In genomic region chr8:123950077-123950802, GRCm38 (mm10) we compare ENCODE assay signal across 7 mouse cellular contexts. TPM values are rescaled to one million over a fixed set of nuclear protein-coding genes. Genes with fewer than 3 reads are reported as not detected.
DNase-seq lines count a peak whose midpoint lies in the region; ATAC-seq lines count a peak whose summit lies in the region.

No protein-coding gene starts in this region.

- H3K27ac ChIP-seq in forebrain, embryonic 16.5 days (ENCODE audit: low read length), result no peak overlapping the region
- no peak overlapping the region for H3K27ac ChIP-seq in hindbrain, embryonic 14.5 days

- intact Hi-C loops in left cerebral cortex, postnatal 10 days (cut with DNase I), result no loop called here

- peak; percentile 15; the same call in 1 of the 2 replicates for ATAC-seq in forebrain, embryonic 16.5 days
- ATAC-seq in hindbrain, embryonic 14.5 days (ENCODE audit: low FRiP score), result no peak; the same call in 1 of the 2 replicates
- ATAC-seq in megakaryocyte progenitor cell, adult 5-6 weeks (replicated peaks; ENCODE audit: poor library complexity), result peak; percentile 66

- H3K27me3 ChIP-seq in forebrain, embryonic 16.5 days (replicated peaks; ENCODE audit: control insufficient read depth, insufficient read depth, low read length), result no peaks in the 10 kb centered on the region
- no peaks in the 10 kb centered on the region for H3K27me3 ChIP-seq in hindbrain, embryonic 14.5 days (ENCODE audit: control insufficient read depth, insufficient read depth, low read length)

- peaks cover 15% of the 10 kb centered on the region for H3K36me3 ChIP-seq in forebrain, embryonic 16.5 days (ENCODE audit: control insufficient read depth, insufficient read depth)
- H3K36me3 ChIP-seq in hindbrain, embryonic 14.5 days (replicated peaks; ENCODE audit: control insufficient read depth, insufficient read depth), result peaks cover 40% of the 10 kb centered on the region

- H3K9me3 ChIP-seq in forebrain, embryonic 16.5 days (ENCODE audit: control insufficient read depth, low read length), result no peaks in the 10 kb centered on the region
- no peaks in the 10 kb centered on the region for H3K9me3 ChIP-seq in hindbrain, embryonic 14.5 days (ENCODE audit: control insufficient read depth, low read length)

- 30% methylated on average over 10 of the region's 10 CpGs for WGBS in forebrain, embryonic 16.5 days
- WGBS in hindbrain, embryonic 14.5 days, result 31% methylated on average over 10 of the region's 10 CpGs

- H3K4me3 ChIP-seq in forebrain, embryonic 16.5 days (replicated peaks; ENCODE audit: low read length), result peak overlapping the region; percentile 87
- H3K4me3 ChIP-seq in hindbrain, embryonic 14.5 days (replicated peaks; ENCODE audit: low read length), result peak overlapping the region; percentile 65

- peak overlapping the region; percentile 83 for H3K9ac ChIP-seq in forebrain, embryonic 16.5 days (replicated peaks; ENCODE audit: low read depth, low read length)
- peak overlapping the region; percentile 83 for H3K9ac ChIP-seq in hindbrain, embryonic 14.5 days

- H3K4me2 ChIP-seq in forebrain, embryonic 16.5 days (ENCODE audit: low read length), result peak overlapping the region; percentile 81
- H3K4me2 ChIP-seq in hindbrain, embryonic 14.5 days (replicated peaks), result peak overlapping the region; percentile 96

- peaks cover 11% of the 10 kb centered on the region for H3K4me1 ChIP-seq in forebrain, embryonic 16.5 days (replicated peaks; ENCODE audit: control insufficient read depth, insufficient read depth, low read length)
- peaks cover 16% of the 10 kb centered on the region for H3K4me1 ChIP-seq in hindbrain, embryonic 14.5 days (replicated peaks; ENCODE audit: control insufficient read depth, insufficient read depth, low read length)

- DNase-seq in R1 (ENCODE audit: low read depth, low spot score), result peak; percentile 85
- DNase-seq in cerebellum, adult 18-20 months, result peak; percentile 58 to 69
- peak; percentile 79 for DNase-seq in hindbrain, embryonic 14.5 days (ENCODE audit: low spot score)
- peak; percentile 12 to 47 for DNase-seq in left cerebral cortex, postnatal 10 days (ENCODE audit: extremely low spot score in 1 of 2, low spot score in 2 of 2)
- DNase-seq in skeletal muscle tissue, adult 2 months (ENCODE audit: low read depth, low spot score), result peak; percentile 38

RNA-seq across cellular contexts. Expression of gene Nup133, which starts 1.2 kb away (rescaled TPM):
- 31.5 and 31.8 TPM in 2 replicates for polyA plus RNA-seq in forebrain, embryonic 16.5 days (2015; fragmentation: Nextera tagmentation; extraction: Ambion mirVana)
- polyA plus RNA-seq in hindbrain, embryonic 14.5 days (2014; fragmentation: Nextera tagmentation; extraction: Ambion mirVana), result 26.5 and 26.8 TPM in 2 replicates
- 10 to 100 TPM; 24.8 to 25.4 TPM for total RNA-seq in left cerebral cortex, postnatal 10 days (2021)
- total RNA-seq in megakaryocyte progenitor cell, adult 5-6 weeks (2015), result 27.8 and 28.7 TPM in 2 replicates
- 28.2 and 33.0 TPM in 2 replicates for total RNA-seq in megakaryocyte progenitor cell, adult 5-6 weeks (2017)

RNA-seq across cellular contexts. Expression of gene Abcb10, which starts 32.7 kb away (rescaled TPM):
- 10.1 and 10.8 TPM in 2 replicates for polyA plus RNA-seq in forebrain, embryonic 16.5 days (2015; fragmentation: Nextera tagmentation; extraction: Ambion mirVana)
- 19.7 and 21.5 TPM in 2 replicates for polyA plus RNA-seq in hindbrain, embryonic 14.5 days (2014; fragmentation: Nextera tagmentation; extraction: Ambion mirVana)
- 10 to 100 TPM; 16.4 to 20.0 TPM for total RNA-seq in left cerebral cortex, postnatal 10 days (2021)
- total RNA-seq in megakaryocyte progenitor cell, adult 5-6 weeks (2015), result 15.5 and 18.2 TPM in 2 replicates
- total RNA-seq in megakaryocyte progenitor cell, adult 5-6 weeks (2017), result 25.0 and 26.7 TPM in 2 replicates

RNA-seq across cellular contexts. Expression of gene Acta1, which starts 55.7 kb away (rescaled TPM):
- 6.3 and 6.6 TPM in 2 replicates for polyA plus RNA-seq in forebrain, embryonic 16.5 days (2015; fragmentation: Nextera tagmentation; extraction: Ambion mirVana)
- polyA plus RNA-seq in hindbrain, embryonic 14.5 days (2014; fragmentation: Nextera tagmentation; extraction: Ambion mirVana), result 5.3 and 6.6 TPM in 2 replicates
- total RNA-seq in left cerebral cortex, postnatal 10 days (2021), result 1 to 10 TPM; 7.1 to 8.7 TPM
- total RNA-seq in megakaryocyte progenitor cell, adult 5-6 weeks (2015), result not detected in 2 replicates
- not detected in 2 replicates for total RNA-seq in megakaryocyte progenitor cell, adult 5-6 weeks (2017)

Comparison
In these comparisons a context has a peak if more than half of its experiments do, and no peak if none do; other contexts are left out.
1. DNase-seq: peak in every context shown above with its lines; median percentile 85 in R1; 79 in hindbrain, embryonic 14.5 days; 64 in cerebellum, adult 18-20 months; 38 in skeletal muscle tissue, adult 2 months; 30 in left cerebral cortex, postnatal 10 days.
2. RNA of gene Acta1, which starts 55.7 kb away (total RNA-seq): 7.1 to 8.7 TPM in left cerebral cortex, postnatal 10 days; not detected in megakaryocyte progenitor cell, adult 5-6 weeks; every median in the first group is over 4 times any median in the second.